Mouse (Mus musculus) megakaryocyte progenitor cell, adult 5-6 weeks (primary cell): ENCODE measurements around the gene Klk1b11. TPM values are rescaled to one million over a fixed set of nuclear protein-coding genes. Genes with fewer than 3 reads are reported as not detected.
A peak's percentile ranks its signal among the peaks of the same experiment; 100 is the strongest.
"Not testable (repeated sequence)": the region's sequence is repeated elsewhere in the genome, so short reads cannot be mapped to it uniquely, and the experiment has no call there.

Experiments
- ATAC-seq: replicated peaks from 2 replicates; pipeline ENCODE4 v1.8.0; 2016; ENCODE audit warnings: mild to moderate bottlenecking, moderate TSS enrichment, inconsistent platforms; ENCODE audit not compliant: poor library complexity
- total RNA-seq, 2 experiments: library from RNA; stranded (forward) in 1 of 2; stranded (reverse) in 1 of 2; fragments of 157-497, 149-512 nt in 1 of 2; fragments of 200-1000 nt in 1 of 2; gene quantifications; 2 replicates each; pipeline versions ENCODE4 v1.2.3 to v1.2.4; 2015 to 2017

The Klk1b11 gene
- total RNA-seq (2015) = not detected in 2 replicates
- not detected in 2 replicates for total RNA-seq (2017)

DNA sequence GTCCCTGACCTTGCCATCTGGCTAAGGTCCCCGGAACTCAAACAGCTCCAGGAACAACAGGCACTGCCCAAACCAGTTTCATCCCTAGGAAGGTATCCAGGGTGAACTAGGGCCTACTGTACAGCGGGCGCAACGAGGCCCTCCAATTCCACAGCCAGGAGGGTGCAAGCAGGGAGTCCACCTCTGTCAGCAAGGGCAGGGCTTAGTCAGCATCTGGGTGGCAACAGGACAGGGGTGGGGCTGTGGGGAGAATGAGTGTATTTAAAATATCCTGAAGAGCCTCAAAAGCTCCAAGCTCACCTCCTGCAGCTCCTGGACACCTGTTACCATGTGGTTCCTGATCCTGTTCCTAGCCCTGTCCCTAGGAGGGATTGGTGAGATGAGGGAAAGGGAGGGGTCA is at the start of gene Klk1b11:
TSS of gene Klk1b11 (plus strand) at position 301 of the 400 bp plus-strand sequence.
- not testable (repeated sequence) for ATAC-seq

DNA sequence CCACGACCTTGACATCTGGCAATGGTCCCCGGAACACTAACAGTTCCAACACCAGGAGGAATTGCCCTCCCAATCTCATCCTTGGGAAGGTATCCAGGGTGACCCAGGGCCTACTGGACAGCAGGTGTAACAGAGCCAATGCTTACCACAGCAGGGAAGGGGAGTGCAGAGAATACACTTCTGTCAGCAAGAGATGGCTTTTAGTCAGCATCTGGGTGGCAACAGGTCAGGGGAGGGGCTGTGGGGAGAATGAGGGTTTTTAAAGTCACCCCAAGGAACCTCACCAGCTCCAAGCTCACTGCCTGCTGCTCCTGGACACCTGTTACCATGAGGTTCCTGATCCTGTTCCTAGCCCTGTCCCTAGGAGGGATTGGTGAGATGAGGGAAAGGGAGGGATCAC is 45.3 kb upstream of the Klk1b11 start, which contains the start of gene Klk1b8:
TSS of gene Klk1b8 (plus strand) at position 301 of the 400 bp plus-strand sequence.
- ATAC-seq = no peak

DNA sequence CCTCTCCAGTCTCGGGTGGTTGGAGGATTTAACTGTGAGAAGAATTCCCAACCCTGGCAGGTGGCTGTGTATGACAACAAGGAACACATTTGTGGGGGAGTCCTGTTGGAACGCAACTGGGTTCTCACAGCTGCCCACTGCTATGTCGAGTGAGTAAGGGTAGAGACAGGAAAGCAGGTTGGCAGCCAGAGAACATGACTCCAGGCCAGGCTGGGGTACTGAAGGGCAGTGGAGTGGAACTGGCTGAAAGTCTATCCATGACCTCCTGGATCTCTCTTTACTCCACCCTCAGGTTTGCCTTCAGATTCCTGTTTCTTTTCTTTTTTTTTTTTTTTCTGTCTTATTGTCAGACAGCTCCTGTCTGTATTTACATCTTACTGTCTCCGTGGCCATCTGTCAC is 43.0 kb upstream of the Klk1b11 start:
- ATAC-seq = no peak

DNA sequence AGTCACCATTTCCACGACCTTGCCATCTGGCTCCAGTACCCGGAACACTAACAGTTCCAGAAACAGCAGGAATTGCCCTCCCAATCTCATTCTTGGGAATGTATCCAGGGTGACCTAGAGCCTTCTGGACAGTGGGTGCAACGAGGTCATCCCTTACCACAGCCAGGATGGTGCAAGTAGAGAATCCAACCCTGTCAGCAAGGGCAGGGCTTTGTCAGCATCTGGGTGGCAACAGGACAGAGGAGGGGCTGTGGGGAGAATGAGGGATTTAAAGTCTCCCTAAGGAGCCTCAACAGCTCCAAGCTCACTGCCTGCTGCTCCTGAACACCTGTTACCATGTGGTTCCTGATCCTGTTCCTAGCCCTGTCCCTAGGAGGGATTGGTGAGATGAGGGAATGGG is 29.2 kb upstream of the Klk1b11 start, which contains the start of gene Klk1b1:
TSS of gene Klk1b1 (plus strand) at position 301 of the 400 bp plus-strand sequence.
- ATAC-seq = no peak

DNA sequence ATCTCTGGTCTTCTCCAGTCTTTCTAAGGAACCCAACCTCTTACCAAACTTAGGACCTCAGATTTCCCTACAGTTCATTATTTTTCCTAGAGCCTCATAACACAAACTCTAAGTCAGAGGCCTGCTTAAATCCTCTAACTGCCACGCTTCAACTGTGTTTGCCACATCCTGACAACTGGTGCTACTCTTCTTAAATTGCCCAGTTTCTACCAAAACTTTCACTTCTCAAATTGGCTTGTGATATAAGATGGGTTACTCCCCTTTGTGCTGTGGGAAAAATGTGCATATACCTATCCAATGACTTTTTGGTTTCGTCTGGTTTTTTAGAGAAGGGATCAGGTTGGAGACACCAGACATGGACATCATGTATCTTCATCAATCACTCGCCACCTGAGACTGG is 28.6 kb upstream of the Klk1b11 start:
- peak; percentile 31; the same call in 1 of the 2 replicates for ATAC-seq

DNA sequence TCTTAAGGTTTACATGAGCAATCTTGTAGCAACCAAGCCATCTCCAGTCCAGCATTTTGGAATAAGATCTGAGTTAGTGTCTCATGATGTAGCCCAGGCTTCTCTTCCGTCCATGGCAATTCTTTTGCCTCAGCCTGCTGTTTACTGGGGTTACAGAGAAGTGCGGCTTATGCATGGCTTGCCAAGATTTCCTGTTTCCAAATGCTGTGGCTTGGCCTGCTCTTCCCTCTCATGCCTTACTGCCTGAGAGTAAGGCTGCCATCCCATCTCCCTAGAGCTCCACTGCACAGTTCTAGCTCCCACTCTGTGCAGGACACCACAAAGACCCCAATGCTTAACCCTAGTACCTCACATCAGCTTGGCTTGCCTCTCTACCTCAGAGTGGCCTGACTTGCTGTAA is 28.1 kb upstream of the Klk1b11 start:
- peak; percentile 61 for ATAC-seq

DNA sequence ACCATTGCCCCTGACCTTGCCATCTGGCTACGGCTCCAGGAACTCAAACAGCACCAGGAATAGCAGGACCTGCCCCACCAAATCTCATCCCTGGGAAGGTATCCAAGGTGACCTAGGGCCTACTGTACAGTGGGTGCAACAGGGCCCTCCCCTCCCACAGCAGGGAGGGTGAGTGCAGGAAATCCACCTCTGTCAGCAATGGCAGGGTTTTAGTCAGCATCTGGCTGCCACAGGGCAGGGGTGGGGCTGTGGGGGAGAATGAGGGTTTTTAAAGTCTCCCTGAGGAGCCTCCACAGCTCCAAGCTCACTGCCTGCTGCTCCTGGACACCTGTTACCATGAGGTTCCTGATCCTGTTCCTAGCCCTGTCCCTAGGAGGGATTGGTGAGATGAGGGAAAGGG is 19.9 kb upstream of the Klk1b11 start, which contains the start of gene Klk1b9:
TSS of gene Klk1b9 (plus strand) at position 301 of the 400 bp plus-strand sequence.
- not testable (repeated sequence) for ATAC-seq

DNA sequence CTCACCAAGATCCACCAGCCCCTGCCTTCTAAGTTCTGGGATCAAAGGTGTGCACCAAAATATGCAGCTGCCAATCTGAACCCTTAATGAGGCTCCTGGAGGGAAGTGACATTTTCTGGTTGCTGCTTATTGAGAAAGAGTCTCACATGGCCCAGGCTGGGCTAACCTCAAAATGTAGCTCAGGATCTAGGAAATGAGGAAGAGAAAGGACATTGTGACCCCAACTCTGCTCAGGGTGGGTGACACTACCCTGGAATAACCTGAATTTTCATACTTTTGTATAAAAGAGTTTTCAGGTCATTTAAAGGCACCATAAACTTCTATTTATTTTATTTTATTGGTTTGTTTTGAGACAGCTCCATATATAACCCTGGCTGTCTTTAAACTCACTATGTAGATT is 10.0 kb upstream of the Klk1b11 start:
- no peak for ATAC-seq

DNA sequence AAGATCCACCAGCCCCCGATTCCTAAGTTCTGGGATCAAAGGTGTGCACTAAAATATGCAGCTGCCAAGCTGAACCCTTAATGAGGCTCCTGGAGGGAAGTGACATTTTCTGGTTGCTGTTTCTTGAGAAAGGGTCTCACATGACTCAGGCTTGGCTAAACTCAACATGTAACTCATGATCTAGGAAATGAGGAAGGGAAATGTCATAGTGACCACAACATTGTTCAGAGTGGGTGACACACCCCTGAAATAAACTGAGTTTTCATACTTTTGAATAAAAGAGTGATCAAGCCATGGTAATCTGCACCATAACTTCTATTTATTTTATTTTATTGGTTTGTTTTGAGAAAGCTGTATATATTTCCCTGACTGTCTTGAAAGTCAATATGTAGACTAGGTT is 856 bp upstream of the Klk1b11 start:
- peak; percentile 55; the same call in 1 of the 2 replicates for ATAC-seq

DNA sequence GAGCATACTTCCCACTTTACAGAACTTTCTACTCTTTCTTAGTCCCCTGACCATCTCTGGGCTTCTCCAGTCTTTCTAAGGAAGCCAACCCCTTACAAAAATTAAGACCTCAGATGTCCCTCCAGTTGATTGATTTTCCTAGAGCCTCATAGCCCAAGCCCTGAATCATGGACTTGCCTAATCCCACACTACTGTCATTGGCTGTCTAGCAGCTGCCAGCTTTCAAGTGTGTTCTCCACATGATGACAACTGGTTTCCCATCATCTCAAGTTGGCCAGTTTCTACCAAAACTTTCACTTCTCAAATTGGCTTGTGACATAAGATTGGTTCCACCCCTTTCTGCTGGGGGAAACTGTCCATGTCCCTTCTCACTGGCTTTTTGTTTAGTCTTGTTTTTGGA is 9.2 kb downstream of the Klk1b11 start:
- peak; percentile 58 for ATAC-seq

DNA sequence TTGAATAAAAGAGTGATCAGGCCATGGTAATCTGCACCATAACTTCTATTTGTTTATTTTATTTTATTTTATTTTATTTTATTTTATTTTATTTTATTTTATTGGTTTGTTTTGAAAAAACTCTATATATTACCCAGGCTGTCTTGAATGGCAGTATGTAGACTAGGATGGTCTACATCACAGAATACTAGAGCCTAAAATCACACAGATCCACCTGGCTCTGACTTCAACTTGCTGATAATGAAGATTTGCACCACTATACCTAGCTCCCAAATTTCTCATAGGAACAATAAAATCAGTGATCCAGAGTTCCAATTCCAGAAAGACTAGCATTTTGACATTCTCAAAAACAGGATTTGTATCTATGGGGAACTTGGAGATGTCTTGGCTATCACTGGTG is 16.2 kb downstream of the Klk1b11 start, which contains the start of gene Klk1b26:
TSS of gene Klk1b26 (plus strand) at position 301 of the 400 bp plus-strand sequence.
- ATAC-seq = not testable (repeated sequence)

DNA sequence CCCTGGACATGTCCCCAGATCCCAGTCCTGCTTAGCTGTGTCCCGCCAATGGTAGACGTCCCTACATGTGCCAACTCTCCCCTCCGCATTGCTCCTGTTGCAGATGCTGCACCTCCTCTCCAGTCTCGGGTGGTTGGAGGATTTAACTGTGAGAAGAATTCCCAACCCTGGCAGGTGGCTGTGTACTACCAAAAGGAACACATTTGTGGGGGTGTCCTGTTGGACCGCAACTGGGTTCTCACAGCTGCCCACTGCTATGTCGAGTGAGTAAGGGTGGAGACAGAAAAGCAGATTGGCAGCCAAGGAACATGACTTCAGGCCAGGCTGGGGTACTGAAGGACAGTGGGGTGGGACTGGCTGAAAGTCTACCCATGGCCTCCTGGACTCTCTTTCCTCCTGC is 19.0 kb downstream of the Klk1b11 start:
- ATAC-seq = not testable (repeated sequence)

DNA sequence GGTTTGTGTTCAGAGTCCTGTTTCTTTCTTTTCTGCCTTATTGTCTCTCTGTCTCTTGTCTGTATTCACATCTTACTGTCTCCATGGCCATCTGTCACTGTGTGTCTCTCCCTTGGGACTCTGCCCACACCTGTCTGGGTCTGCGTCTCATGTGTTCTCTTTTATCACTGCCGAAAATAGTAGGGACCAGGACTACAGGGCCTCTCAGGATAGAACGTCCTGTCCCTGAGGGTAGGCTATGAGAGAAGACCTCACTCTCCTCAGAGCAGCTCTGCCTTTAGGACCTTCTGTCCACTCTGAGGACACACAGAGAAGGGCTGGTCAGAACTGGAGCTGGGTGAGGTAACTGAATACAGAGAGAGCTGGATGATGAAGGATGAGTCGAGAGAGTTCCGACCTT is 19.4 kb downstream of the Klk1b11 start:
- ATAC-seq = no peak

Other genes starting within 250 kb of the Klk1b11 start
- gene Klk12, start 227.0 kb upstream of the Klk1b11 start, total RNA-seq (2015) = not detected in 2 replicates
- gene Klk12, start 227.0 kb upstream of the Klk1b11 start, total RNA-seq (2017) = not detected in 2 replicates
- gene Klk11, start 221.3 kb upstream of the Klk1b11 start, total RNA-seq (2015) = not detected in 2 replicates
- gene Klk11, start 221.3 kb upstream of the Klk1b11 start, total RNA-seq (2017) = not detected in 2 replicates
- gene Klk10, start 214.8 kb upstream of the Klk1b11 start, total RNA-seq (2015) = not detected in 2 replicates
- gene Klk10, start 214.8 kb upstream of the Klk1b11 start, total RNA-seq (2017) = not detected in 2 replicates
- not detected in 2 replicates for gene Klk9, start 204.0 kb upstream of the Klk1b11 start, total RNA-seq (2015)
- not detected in 2 replicates for gene Klk9, start 204.0 kb upstream of the Klk1b11 start, total RNA-seq (2017)
- 20.1 and 26.6 TPM in 2 replicates for gene Klk8, start 198.3 kb upstream of the Klk1b11 start, total RNA-seq (2015)
- 12.5 and 13.3 TPM in 2 replicates for gene Klk8, start 198.3 kb upstream of the Klk1b11 start, total RNA-seq (2017)
- not detected in 2 replicates for gene Klk7, start 184.6 kb upstream of the Klk1b11 start, total RNA-seq (2015)
- not detected in 2 replicates for gene Klk7, start 184.6 kb upstream of the Klk1b11 start, total RNA-seq (2017)
- not detected in 2 replicates for gene Klk6, start 171.4 kb upstream of the Klk1b11 start, total RNA-seq (2015)
- gene Klk6, start 171.4 kb upstream of the Klk1b11 start, total RNA-seq (2017) = not detected in 2 replicates
- gene Klk5, start 153.9 kb upstream of the Klk1b11 start, total RNA-seq (2015) = not detected in 2 replicates
- not detected in 2 replicates for gene Klk5, start 153.9 kb upstream of the Klk1b11 start, total RNA-seq (2017)
- gene Klk4, start 114.7 kb upstream of the Klk1b11 start, total RNA-seq (2015) = not detected in 2 replicates
- gene Klk4, start 114.7 kb upstream of the Klk1b11 start, total RNA-seq (2017) = not detected in 2 replicates
- not detected in 2 replicates for gene Klk15, start 62.1 kb upstream of the Klk1b11 start, total RNA-seq (2015)
- not detected in 2 replicates for gene Klk15, start 62.1 kb upstream of the Klk1b11 start, total RNA-seq (2017)
- gene Klk1b8, start 45.2 kb upstream of the Klk1b11 start, total RNA-seq (2015) = not detected in 2 replicates
- not detected in 2 replicates for gene Klk1b8, start 45.2 kb upstream of the Klk1b11 start, total RNA-seq (2017)
- gene Klk1b1, start 29.1 kb upstream of the Klk1b11 start, total RNA-seq (2015) = not detected in 2 replicates
- gene Klk1b1, start 29.1 kb upstream of the Klk1b11 start, total RNA-seq (2017) = not detected in 2 replicates
- not detected in 2 replicates for gene Klk1b9, start 19.8 kb upstream of the Klk1b11 start, total RNA-seq (2015)
- gene Klk1b9, start 19.8 kb upstream of the Klk1b11 start, total RNA-seq (2017) = not detected in 2 replicates
- not detected in 2 replicates for gene Klk1b26, start 16.3 kb downstream of the Klk1b11 start, total RNA-seq (2015)
- not detected in 2 replicates for gene Klk1b26, start 16.3 kb downstream of the Klk1b11 start, total RNA-seq (2017)
- not detected in 2 replicates for gene Klk1b27, start 56.4 kb downstream of the Klk1b11 start, total RNA-seq (2015)
- gene Klk1b27, start 56.4 kb downstream of the Klk1b11 start, total RNA-seq (2017) = not detected in 2 replicates
- not detected in 2 replicates for gene Klk1b21, start 106.5 kb downstream of the Klk1b11 start, total RNA-seq (2015)
- gene Klk1b21, start 106.5 kb downstream of the Klk1b11 start, total RNA-seq (2017) = not detected in 2 replicates
- gene Klk1b22, start 116.8 kb downstream of the Klk1b11 start, total RNA-seq (2015) = not detected in 2 replicates
- gene Klk1b22, start 116.8 kb downstream of the Klk1b11 start, total RNA-seq (2017) = not detected in 2 replicates
- not detected in 2 replicates for gene Klk1b16, start 140.9 kb downstream of the Klk1b11 start, total RNA-seq (2015)
- not detected in 2 replicates for gene Klk1b16, start 140.9 kb downstream of the Klk1b11 start, total RNA-seq (2017)
- gene Klk1b24, start 192.4 kb downstream of the Klk1b11 start, total RNA-seq (2015) = not detected in 2 replicates
- gene Klk1b24, start 192.4 kb downstream of the Klk1b11 start, total RNA-seq (2017) = not detected in 2 replicates
- gene Klk1b3, start 202.3 kb downstream of the Klk1b11 start, total RNA-seq (2015) = not detected in 2 replicates
- gene Klk1b3, start 202.3 kb downstream of the Klk1b11 start, total RNA-seq (2017) = not detected in 2 replicates
- not detected in 2 replicates for gene Klk1b4, start 211.6 kb downstream of the Klk1b11 start, total RNA-seq (2015)
- gene Klk1b4, start 211.6 kb downstream of the Klk1b11 start, total RNA-seq (2017) = not detected in 2 replicates
- gene Klk1b5, start 220.1 kb downstream of the Klk1b11 start, total RNA-seq (2015) = not detected in 2 replicates
- gene Klk1b5, start 220.1 kb downstream of the Klk1b11 start, total RNA-seq (2017) = not detected in 2 replicates
- not detected in 2 replicates for gene Klk1, start 229.5 kb downstream of the Klk1b11 start, total RNA-seq (2015)
- not detected in 2 replicates for gene Klk1, start 229.5 kb downstream of the Klk1b11 start, total RNA-seq (2017)
- gene Gm36864, start 240.3 kb downstream of the Klk1b11 start, total RNA-seq (2015) = not detected in 2 replicates
- not detected in 2 replicates for gene Gm36864, start 240.3 kb downstream of the Klk1b11 start, total RNA-seq (2017)